Mouse (Mus musculus): ENCODE data around the gene Ralb. TPM values are rescaled to one million over a fixed set of nuclear protein-coding genes. Genes with fewer than 3 reads are reported as not detected.
A peak's percentile ranks its signal among the peaks of the same experiment; 100 is the strongest.

Gene Ralb
- polyA plus RNA-seq, 1 experiment from 2014 or later: 130 TPM

- H3K27me3 ChIP-seq (ENCODE audit: control insufficient read depth, insufficient read depth, low read length): no peaks in the 10 kb centered on the region
- H3K4me3 ChIP-seq (ENCODE audit: low read length): peak overlapping the region; percentile 85
- peak overlapping the region; percentile 77 for H3K4me2 ChIP-seq (ENCODE audit: low read depth, low read length)
- H3K36me3 ChIP-seq (ENCODE audit: control insufficient read depth, insufficient read depth): peaks cover 8% of the 10 kb centered on the region
- no peak for ATAC-seq (replicated peaks; ENCODE audit: extremely low read depth, insufficient read depth, low FRiP score)
- 0 out of 2 replicates have a peak, but pooled peaks cover 3% of the 10 kb centered on the region for H3K9me3 ChIP-seq (replicated peaks; ENCODE audit: control insufficient read depth, low read length)
- WGBS: 27% methylated on average over 3 of the region's 3 CpGs
- H3K9ac ChIP-seq (ENCODE audit: low read length): peak overlapping the region; percentile 92
- peak overlapping the region; percentile 93 for H3K27ac ChIP-seq (ENCODE audit: low read length)
- peaks cover 30% of the 10 kb centered on the region for H3K4me1 ChIP-seq (ENCODE audit: control insufficient read depth, insufficient read depth, low read length)
Observed at GRCm38 (mm10) chr1:119503181-119503580, 1.4 kb downstream of the Ralb start.

- H3K9ac ChIP-seq (ENCODE audit: low read length): peak overlapping the region; percentile 92
Observed at GRCm38 (mm10) chr1:119502729-119503128, 1.9 kb downstream of the Ralb start.

DNA sequence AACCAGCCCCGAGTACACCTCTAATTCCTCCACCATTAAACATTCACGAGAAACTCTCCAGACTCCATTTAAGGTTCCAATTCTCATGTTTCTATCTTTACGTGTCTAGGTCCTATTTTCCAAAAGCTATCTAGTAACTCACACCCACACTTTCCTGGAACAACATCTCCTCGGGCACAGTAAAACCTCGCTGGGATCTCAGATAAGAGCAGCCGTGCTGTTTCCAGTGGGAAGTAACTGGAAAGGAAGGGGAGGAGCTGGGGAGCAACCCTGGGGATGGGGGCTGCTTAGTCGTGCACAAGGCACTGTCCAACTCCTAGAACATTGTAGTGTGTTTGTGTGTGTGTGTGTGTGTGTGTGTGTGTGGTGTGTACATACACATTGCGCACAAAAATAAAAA is 2.7 kb downstream of the Ralb start:
- WGBS: 38% methylated on average over 8 of the region's 8 CpGs
- H3K27me3 ChIP-seq (ENCODE audit: control insufficient read depth, insufficient read depth, low read length): no peaks in the 10 kb centered on the region
- no peak overlapping the region for H3K4me3 ChIP-seq (ENCODE audit: low read length)
- 0 out of 2 replicates have a peak, but pooled peaks cover 3% of the 10 kb centered on the region for H3K9me3 ChIP-seq (replicated peaks; ENCODE audit: control insufficient read depth, low read length)
- peaks cover 8% of the 10 kb centered on the region for H3K36me3 ChIP-seq (ENCODE audit: control insufficient read depth, insufficient read depth)
- H3K4me1 ChIP-seq (ENCODE audit: control insufficient read depth, insufficient read depth, low read length): peaks cover 39% of the 10 kb centered on the region
- H3K9ac ChIP-seq (ENCODE audit: low read length): no peak overlapping the region
- H3K27ac ChIP-seq (ENCODE audit: low read length): peak overlapping the region; percentile 75
- H3K4me2 ChIP-seq (ENCODE audit: low read depth, low read length): peak overlapping the region; percentile 77; the same call in 1 of the 2 replicates
- no peak for ATAC-seq (replicated peaks; ENCODE audit: extremely low read depth, insufficient read depth, low FRiP score)

More at GRCm38 (mm10) chr1:119502729-119503128, 1.9 kb downstream of the Ralb start:
- peaks cover 31% of the 10 kb centered on the region for H3K4me1 ChIP-seq (ENCODE audit: control insufficient read depth, insufficient read depth, low read length)
- H3K4me3 ChIP-seq (ENCODE audit: low read length): peak overlapping the region; percentile 85
- ATAC-seq (replicated peaks; ENCODE audit: extremely low read depth, insufficient read depth, low FRiP score): no peak
- 0 out of 2 replicates have a peak, but pooled peaks cover 3% of the 10 kb centered on the region for H3K9me3 ChIP-seq (replicated peaks; ENCODE audit: control insufficient read depth, low read length)
- H3K36me3 ChIP-seq (ENCODE audit: control insufficient read depth, insufficient read depth): peaks cover 8% of the 10 kb centered on the region
- H3K27me3 ChIP-seq (ENCODE audit: control insufficient read depth, insufficient read depth, low read length): no peaks in the 10 kb centered on the region
- H3K27ac ChIP-seq (ENCODE audit: low read length): peak overlapping the region; percentile 93
- WGBS: 90% methylated on average over 11 of the region's 11 CpGs
- H3K4me2 ChIP-seq (ENCODE audit: low read depth, low read length): peak overlapping the region; percentile 77

- no peak for ATAC-seq (replicated peaks; ENCODE audit: extremely low read depth, insufficient read depth, low FRiP score)
- H3K4me2 ChIP-seq (ENCODE audit: low read depth, low read length): no peak overlapping the region
- 0 out of 2 replicates have a peak, but pooled peaks cover 3% of the 10 kb centered on the region for H3K9me3 ChIP-seq (replicated peaks; ENCODE audit: control insufficient read depth, low read length)
- 91% methylated on average over 10 of the region's 10 CpGs for WGBS
- no peak overlapping the region for H3K27ac ChIP-seq (ENCODE audit: low read length)
- no peak overlapping the region for H3K9ac ChIP-seq (ENCODE audit: low read length)
- H3K27me3 ChIP-seq (ENCODE audit: control insufficient read depth, insufficient read depth, low read length): no peaks in the 10 kb centered on the region
- H3K36me3 ChIP-seq (ENCODE audit: control insufficient read depth, insufficient read depth): peaks cover 8% of the 10 kb centered on the region
- H3K4me3 ChIP-seq (ENCODE audit: low read length): no peak overlapping the region
- peaks cover 47% of the 10 kb centered on the region for H3K4me1 ChIP-seq (ENCODE audit: control insufficient read depth, insufficient read depth, low read length)
Observed at GRCm38 (mm10) chr1:119499456-119499855, 5.1 kb downstream of the Ralb start.

GRCm38 (mm10) chr1:119498536-119499231 is 5.9 kb downstream of the Ralb start:
- peak overlapping the region; percentile 2; the same call in 1 of the 2 replicates for H3K27ac ChIP-seq (ENCODE audit: low read length)
- 77% methylated on average over 9 of the region's 9 CpGs for WGBS
- H3K27me3 ChIP-seq (ENCODE audit: control insufficient read depth, insufficient read depth, low read length): no peaks in the 10 kb centered on the region
- ATAC-seq (replicated peaks; ENCODE audit: extremely low read depth, insufficient read depth, low FRiP score): no peak
- H3K9me3 ChIP-seq (replicated peaks; ENCODE audit: control insufficient read depth, low read length): 0 out of 2 replicates have a peak, but pooled peaks cover 3% of the 10 kb centered on the region
- no peak overlapping the region for H3K4me3 ChIP-seq (ENCODE audit: low read length)
- H3K4me2 ChIP-seq (ENCODE audit: low read depth, low read length): no peak overlapping the region
- H3K9ac ChIP-seq (ENCODE audit: low read length): no peak overlapping the region
- H3K4me1 ChIP-seq (ENCODE audit: control insufficient read depth, insufficient read depth, low read length): peaks cover 50% of the 10 kb centered on the region
- H3K36me3 ChIP-seq (ENCODE audit: control insufficient read depth, insufficient read depth): peaks cover 8% of the 10 kb centered on the region

- Histone ChIP-seq H3K9me3 (replicated peaks; ENCODE audit: control insufficient read depth, low read length) (0 out of 2 replicates have a peak, but pooled peaks cover 3% of the 10 kb centered on the region), H3K4me2 (ENCODE audit: low read depth, low read length) (no peak overlapping the region), H3K9ac (ENCODE audit: low read length) (no peak overlapping the region), H3K4me1 (ENCODE audit: control insufficient read depth, insufficient read depth, low read length) (peaks cover 47% of the 10 kb centered on the region), H3K36me3 (ENCODE audit: control insufficient read depth, insufficient read depth) (peaks cover 8% of the 10 kb centered on the region), H3K27me3 (ENCODE audit: control insufficient read depth, insufficient read depth, low read length) (no peaks in the 10 kb centered on the region), H3K4me3 (ENCODE audit: low read length) (no peak overlapping the region), H3K27ac (ENCODE audit: low read length) (0 out of 2 replicates have a peak overlapping the region, but pooled peaks have one; percentile 9)
- WGBS: 70% methylated on average over 5 of the region's 5 CpGs
- no peak for ATAC-seq (replicated peaks; ENCODE audit: extremely low read depth, insufficient read depth, low FRiP score)
Observed at GRCm38 (mm10) chr1:119497346-119498004, 7.1 kb downstream of the Ralb start.

GRCm38 (mm10) chr1:119495396-119495775 is 9.2 kb downstream of the Ralb start:
- H3K4me1 ChIP-seq (ENCODE audit: control insufficient read depth, insufficient read depth, low read length): peaks cover 54% of the 10 kb centered on the region
- H3K36me3 ChIP-seq (ENCODE audit: control insufficient read depth, insufficient read depth): peaks cover 1% of the 10 kb centered on the region; the same call in 1 of the 2 replicates
- 88% methylated on average over 6 of the region's 6 CpGs for WGBS

DNA sequence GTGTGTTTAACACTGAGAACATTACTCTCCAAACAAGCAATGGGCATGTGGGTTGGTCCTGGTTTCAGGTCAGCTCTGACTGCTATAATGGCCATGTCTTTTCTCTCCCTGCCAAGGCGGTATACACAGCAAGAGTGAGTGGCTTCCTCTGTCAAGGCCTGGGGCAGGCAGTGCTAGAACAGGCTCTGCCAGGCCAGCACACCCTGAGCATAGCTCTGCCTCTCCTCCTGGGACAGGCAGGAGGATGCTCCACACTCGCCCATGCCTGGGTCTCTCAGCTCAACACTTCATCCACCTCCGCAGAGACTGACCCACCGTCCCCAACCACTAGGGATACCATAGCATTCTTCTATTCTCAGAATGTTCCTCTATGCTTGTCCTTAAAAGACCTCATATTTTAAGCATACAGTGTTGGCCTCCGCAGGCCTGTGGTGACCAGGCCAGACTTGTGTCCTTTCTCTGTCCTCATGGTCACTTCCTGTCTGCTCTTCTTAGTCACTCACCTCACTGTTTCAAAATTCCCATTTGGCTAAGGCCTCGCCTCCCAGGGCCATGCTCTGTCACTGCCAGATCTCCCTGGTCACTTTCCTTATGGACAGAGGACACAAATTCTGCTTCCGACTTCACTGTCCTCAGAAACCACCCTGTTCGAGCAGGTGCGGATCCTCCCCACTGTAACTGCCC is 9.7 kb downstream of the Ralb start:
- H3K36me3 ChIP-seq (ENCODE audit: control insufficient read depth, insufficient read depth): no peaks in the 10 kb centered on the region
- no peak overlapping the region for H3K4me3 ChIP-seq (ENCODE audit: low read length)
- H3K4me1 ChIP-seq (ENCODE audit: control insufficient read depth, insufficient read depth, low read length): peaks cover 54% of the 10 kb centered on the region
- no peak for ATAC-seq (replicated peaks; ENCODE audit: extremely low read depth, insufficient read depth, low FRiP score)
- 90% methylated on average over 9 of the region's 9 CpGs for WGBS
- H3K9me3 ChIP-seq (replicated peaks; ENCODE audit: control insufficient read depth, low read length): no peaks in the 10 kb centered on the region
- no peaks in the 10 kb centered on the region for H3K27me3 ChIP-seq (ENCODE audit: control insufficient read depth, insufficient read depth, low read length)
- H3K27ac ChIP-seq (ENCODE audit: low read length): no peak overlapping the region
- no peak overlapping the region for H3K9ac ChIP-seq (ENCODE audit: low read length)
- H3K4me2 ChIP-seq (ENCODE audit: low read depth, low read length): no peak overlapping the region

More at GRCm38 (mm10) chr1:119495396-119495775, 9.2 kb downstream of the Ralb start:
- ATAC-seq (replicated peaks; ENCODE audit: extremely low read depth, insufficient read depth, low FRiP score): no peak
- Histone ChIP-seq H3K9me3 (replicated peaks; ENCODE audit: control insufficient read depth, low read length) (no peaks in the 10 kb centered on the region), H3K4me2 (ENCODE audit: low read depth, low read length) (no peak overlapping the region), H3K9ac (ENCODE audit: low read length) (no peak overlapping the region), H3K4me3 (ENCODE audit: low read length) (no peak overlapping the region), H3K27me3 (ENCODE audit: control insufficient read depth, insufficient read depth, low read length) (no peaks in the 10 kb centered on the region), H3K27ac (ENCODE audit: low read length) (no peak overlapping the region)

Data from heart, embryonic 16.5 days (tissue).